Mouse (Mus musculus): ENCODE results near the gene Podxl2.
A peak's percentile ranks its signal among the peaks of the same experiment; 100 is the strongest.

Gene Podxl2

GRCm38 (mm10) chr6:88843781-88844725 lies 30.8 kb downstream of the Podxl2 start:
- peak in 1 of 2 experiments; percentile 30 for DNase-seq

DNA sequence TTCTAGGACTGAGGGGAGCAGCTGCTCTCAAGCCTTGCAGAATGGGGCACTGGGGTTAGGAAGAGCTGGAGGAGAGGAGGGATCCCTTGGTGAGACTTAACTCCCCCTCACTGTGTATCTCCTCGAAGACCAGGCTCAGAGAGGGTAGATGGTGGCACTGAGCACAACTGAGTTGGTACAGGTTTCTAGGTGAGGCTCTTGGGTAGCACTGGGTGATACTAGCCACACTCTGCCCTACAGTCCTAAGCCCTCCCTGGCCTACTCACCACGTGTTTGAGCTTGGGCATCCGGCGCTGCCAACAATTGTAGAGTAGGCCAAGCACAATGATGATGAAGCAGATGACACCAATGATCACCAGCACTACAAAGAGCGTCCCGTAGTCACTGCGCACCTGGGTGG lies 31.6 kb downstream of the Podxl2 start:
- DNase-seq, result peak in 1 of 2 experiments; percentile 39

- DNase-seq, result peak in 1 of 2 experiments; percentile 75
These were observed 32.1 kb downstream of the Podxl2 start for GRCm38 (mm10) chr6:88842731-88843151.

DNA sequence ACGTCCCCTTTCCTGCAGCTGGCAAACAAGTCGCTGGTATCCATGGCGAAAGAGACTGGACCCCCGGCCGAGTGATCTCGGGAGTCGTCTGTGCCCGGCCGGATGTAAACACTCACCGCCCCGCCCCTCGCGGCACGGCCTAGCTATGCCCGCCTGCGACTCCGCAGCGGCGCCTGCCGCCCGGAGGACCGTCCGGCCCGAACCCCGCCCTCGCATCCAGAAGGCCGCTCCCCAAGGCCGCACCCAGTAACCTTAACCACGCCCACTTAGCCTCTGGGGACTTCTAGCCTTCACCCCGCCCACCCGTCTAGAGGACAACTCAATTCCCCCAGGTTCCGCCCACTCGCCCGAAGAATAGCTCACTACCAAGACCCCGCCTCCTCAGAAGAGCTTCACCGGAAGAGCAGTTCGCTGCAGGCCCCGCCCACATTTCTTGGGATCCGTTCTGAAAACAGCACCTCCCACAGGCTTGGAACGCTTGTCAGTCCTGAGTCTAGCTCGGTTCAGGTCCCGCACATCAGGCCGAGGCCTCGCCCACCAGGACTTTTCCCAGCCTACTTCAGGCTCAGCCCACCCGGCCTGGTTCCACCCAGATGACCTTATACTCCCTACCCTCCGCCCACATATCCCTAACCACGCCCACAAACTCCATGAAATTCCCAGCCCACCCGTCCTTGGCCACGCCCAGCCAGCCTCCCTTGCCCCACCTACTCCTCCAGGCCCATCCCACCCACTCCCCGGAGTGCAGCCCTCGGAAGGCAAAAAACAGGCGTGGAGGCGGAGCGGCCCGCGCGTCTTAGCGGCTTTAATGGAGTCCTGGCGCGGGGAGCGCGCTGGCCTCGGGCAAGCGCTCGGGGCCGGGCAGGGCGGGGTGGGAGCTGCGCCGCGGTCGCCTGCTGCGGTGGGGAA lies 32.8 kb downstream of the Podxl2 start, which contains the start of gene Abtb1:
Gene Abtb1 (minus strand): TSS at position 204 of the 909 bp plus-strand sequence.
- DNase-seq, result peak; percentile 99

DNA sequence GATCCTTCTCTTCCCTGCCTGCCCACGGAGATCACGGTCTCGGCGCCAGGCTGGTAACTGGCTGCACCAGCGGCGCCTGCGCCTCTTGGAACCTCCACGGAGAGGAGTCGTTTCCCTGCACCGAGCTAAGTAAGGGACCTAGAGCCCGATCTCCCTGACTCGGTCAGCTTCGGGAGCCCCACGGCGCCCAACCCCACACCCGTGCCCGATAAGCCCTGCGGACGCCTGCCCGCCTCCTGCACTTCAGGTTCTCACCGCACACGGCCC lies 33.4 kb downstream of the Podxl2 start:
- DNase-seq, result no peak

DNA sequence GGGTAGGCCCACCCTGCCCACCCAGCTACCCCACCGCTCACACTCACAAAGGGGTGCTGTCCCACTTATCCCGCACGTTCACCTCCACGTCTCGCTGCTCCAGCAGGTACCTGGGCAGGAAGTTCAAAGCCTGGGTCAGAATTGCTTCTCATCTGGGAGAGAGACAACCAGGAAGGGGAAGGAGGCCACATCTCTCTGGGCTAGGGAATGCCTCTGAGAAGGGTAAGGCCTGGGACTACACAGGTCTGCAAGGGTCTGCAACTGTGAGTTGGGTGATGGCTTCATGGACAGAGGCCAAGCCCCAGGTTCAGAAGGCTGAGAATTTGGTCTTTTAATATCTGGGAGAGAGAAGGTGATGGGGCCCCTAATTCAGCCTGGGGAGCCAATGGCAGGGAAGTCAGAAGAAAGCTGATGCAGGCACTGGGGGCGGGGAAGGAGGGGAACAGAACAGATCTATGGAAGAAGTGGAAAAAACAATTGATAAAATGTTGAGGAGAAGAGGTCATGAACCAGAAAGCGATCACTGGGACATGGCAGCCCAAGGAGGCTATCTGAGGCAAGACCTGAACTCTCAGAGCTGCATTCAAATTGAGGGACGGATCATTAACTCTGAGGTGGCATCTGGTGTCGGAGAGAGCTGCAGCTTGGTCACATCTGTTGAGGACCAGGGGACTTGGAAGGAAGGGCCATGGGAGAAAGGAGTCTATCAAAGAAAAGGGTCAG lies 33.9 kb downstream of the Podxl2 start:
- DNase-seq, result peak in 1 of 2 experiments; percentile 33

DNA sequence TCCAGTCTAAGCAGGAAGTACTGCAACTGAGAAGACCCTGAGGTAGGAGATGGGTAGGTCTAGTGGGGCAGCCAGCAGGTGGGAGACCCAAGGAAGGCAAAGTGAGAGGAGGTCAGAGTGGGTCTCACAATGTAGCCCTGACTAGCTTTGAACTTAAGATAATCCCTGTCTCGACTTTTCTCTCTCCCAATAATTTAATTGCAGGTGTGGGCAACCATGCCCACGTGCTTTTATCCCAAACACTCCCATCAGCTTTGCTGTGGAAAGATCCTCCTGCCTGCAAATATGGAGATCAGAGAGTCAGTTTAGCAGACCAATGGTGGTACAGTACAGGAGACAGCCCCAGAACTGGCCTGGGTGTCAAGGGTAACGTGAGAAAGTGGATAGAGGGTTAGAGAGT lies 34.6 kb downstream of the Podxl2 start:
- no peak for DNase-seq

- peak; percentile 48 to 65 for DNase-seq
These were observed 35.5 kb downstream of the Podxl2 start for GRCm38 (mm10) chr6:88839135-88839970.

DNA sequence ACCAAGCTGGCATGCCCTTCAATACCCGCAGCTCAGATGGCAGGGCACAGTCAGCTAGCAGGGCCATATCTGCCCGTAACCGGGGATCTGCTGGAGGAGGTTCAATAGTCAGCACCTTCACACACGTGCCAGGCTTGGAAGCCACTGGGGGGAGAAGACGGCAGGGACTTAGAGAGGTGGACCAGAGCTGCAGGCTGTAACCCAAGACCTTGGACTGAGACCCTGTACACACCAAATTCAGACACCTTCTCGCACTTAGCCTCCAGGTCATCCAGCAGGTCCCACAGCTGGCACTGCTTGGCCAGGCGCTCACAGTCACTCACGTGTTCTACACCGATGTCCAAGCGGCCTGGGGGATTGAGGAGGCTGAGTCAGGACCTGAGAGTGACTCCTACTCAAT lies 36.2 kb downstream of the Podxl2 start:
- DNase-seq, result no peak

- no peak for DNase-seq
These were observed 36.8 kb downstream of the Podxl2 start for GRCm38 (mm10) chr6:88837999-88838398.

DNA sequence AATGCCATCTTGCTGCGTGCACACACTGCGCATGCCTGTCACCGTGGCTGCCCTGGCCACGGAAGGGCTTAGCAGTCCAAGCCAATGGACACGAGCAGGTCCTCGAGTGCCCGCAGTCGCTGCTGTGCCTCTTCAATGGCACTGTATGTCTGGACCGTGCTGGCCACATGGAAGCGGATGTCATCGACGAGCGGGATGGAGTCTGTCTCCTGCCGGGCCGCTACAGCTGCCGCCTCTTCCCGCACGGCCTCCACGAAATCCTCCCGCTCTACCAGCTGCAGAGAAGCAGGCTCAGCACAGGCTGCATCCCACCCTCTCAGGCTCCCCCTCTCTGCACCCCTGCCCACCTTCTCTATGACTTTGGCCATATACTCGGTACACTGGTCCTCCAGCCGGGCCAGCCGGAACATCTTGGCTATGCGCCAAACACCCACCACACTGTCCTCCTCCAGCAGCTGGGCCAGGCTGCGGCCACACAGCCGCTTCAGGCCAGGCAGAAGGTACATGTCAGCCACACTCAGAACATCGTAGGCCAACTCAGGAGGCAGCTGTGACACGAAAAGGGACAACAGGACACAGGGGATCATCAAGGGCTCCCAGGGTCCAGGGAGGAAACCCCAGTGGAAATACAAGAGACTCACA lies 38.5 kb downstream of the Podxl2 start:
- peak; percentile 66 to 69 for DNase-seq

- DNase-seq, result peak; percentile 76 to 82
These were observed 39.8 kb downstream of the Podxl2 start for GRCm38 (mm10) chr6:88835047-88835446.

DNA sequence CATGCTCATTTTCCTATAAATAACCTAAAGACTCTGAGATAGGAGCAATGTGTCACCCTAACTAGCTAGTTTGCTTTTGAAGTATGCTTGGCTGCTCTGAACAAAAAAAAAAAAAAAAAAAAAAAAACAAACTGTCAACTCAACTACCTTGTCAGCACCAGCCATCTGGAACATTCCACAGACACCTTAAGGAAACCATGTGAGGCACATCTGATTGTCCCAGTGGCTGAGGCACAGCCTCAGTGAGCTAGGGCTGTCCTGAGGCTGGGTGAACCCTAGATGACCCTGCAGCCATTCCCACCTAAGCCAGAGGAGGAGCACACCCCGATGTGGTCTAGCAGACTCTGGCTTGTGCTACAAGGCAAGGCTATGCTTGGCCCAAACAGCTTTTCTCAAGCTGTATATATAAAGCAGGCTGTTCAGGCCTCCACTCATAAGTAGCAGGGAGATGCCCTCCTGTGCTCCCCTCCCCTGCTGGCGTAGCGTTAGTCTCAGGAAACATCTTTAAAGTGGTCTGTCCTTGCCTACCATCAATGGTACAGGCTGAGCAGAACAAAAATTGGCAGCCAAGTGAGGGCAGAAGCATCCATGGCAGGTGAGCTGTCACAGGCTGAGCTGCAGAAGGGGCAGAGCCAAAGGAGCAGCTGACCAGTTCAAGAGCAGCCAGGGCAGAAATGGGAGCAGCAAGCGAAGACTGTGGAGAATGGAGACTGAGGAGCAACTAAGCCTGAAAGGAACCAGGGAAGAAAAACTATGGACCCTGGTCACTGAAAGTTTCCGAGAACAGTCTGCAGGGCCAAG lies 41.3 kb downstream of the Podxl2 start:
- peak; percentile 45 to 51 for DNase-seq

DNA sequence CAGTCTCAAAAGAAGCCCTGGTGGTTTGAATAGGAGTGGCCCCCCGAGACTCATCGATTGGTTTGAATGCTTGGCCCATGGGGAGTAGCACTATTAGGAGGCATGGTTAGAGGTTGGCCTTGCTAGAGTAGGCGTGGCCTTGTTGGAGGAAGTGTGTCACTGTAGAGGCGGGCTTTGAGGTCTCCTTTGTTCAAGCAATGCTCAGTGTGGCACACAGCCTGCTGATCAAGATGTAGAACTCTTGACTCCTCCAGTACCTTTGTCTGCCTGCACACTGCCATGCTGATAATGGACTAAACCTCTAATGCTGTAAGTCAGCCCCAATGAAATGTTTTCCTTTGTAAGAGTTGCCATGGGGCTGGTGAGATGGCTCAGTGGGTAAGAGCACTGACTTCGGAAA lies 42.2 kb downstream of the Podxl2 start:
- DNase-seq, result no peak

DNA sequence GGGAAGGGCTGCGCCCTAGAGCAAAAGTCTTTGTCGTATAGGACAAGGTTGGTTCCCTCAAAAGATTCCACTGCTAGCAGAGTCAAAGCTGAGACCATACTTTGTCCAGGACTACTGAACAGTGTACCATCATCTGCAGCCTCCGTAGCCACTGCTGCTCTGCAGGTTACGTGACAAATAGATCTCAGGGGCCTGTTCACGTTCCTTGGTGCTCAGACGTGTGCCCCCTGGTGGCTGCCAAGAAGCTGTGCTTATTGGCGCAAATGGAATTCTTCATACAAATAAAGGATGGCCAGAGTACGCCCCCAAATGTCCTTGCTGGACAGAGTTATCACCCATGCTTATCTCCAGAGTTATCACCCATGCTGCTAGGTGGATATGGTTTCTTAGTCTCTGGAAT lies 43.4 kb downstream of the Podxl2 start:
- DNase-seq, result peak; percentile 87

- DNase-seq, result no peak
These were observed 44.6 kb downstream of the Podxl2 start for GRCm38 (mm10) chr6:88830112-88830702.

DNA sequence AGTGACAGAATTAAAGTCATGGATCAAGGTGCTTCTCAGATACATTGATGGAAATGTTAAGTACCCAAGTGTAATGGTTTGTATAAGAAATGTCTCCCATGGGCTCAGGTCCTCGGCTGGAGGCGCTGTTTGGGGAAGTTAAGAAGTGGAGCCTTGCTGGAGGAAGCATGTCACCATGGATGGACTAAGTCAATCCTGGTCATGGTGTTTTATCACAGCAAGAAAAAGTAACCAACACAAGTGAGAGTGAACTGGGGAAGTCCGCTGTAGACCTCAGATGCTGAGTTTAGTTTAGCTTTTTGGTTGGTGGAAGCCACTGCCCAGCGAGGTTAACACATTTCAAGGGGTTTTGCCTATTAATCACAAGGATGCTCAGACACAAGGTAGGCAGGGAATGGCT lies 45.3 kb downstream of the Podxl2 start:
- no peak for DNase-seq

DNA sequence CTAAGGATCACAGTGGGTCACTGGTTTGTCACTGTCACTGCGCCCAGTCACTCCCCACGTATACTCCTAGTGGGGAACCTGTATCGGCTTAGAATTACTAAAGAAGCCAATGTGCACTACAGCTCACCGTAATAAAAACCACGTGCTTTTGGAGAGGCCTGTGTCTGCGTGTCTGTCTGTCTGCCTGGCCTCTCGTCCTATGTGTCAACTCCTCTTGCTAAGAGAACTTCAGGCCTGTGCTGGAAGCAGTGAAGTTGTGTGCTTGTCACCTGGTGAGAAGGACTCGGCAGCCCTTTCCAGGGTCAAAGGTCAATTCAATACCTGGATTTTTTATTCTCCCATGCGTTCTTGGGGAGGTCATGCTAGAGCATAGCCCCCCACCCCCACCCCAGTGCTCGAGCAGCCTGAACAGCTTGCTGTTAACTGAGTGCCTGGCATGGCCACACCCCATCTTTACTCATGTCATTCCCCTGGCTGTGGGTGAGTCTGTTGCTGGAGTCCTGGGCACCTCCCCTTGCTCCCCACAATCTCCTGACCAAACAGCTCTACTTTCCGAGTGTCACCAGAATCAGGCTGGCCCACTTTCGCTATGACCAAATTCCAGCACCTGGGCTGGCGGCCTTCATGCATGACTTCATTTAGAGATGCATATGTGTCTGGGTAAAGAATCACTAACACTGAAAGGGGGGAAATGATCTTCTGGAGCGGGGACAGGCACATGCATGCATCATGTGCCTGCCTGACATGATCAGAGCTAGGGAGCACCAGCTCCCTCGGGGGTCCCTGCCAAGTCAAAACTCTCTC lies 46.4 kb downstream of the Podxl2 start:
- DNase-seq, result no peak
